In the genomic region with DNA sequence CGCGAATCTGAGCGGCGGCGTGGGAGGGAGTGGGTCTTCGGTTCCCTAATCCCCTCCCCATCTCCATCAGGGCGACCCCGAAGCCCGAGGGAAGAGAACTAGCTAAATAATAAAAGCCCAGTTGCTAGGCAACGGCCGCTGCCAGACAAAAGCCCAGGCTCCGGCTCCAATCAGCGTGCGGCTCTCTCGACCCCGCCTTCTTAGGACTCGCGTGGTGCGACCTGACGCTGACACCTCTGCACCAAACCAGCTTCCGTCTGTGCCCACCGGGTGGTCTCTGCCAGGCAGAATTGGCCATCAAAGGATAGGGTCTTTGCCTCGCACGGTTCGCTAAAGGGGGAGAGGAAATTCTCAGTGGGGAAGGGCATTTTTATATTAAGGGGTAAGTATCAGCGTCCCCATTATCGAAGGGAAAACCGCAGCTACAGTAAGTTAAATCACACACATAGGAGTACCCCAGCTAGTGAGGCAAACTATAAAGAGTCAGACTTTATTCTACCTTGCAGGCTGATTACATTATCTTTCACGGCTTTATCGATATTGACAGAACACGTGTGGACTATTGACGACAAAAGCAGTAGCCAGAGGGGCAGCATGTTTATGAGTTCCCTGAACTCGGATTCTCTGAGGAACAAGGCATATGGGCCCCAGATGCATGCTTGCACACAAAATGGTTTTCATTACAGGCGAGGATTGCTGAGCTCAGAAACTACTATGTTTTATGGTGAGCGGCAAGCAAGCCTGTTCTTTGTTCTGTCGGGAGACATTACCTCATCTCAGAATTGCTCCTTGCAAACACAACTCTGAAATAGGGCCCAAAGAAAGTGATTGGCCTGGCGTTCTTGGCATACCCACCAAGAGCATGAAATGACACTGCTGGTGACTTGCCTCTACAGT, we compare ENCODE assay signal across 8 mouse cellular contexts. TPM values are rescaled to one million over a fixed set of nuclear protein-coding genes. Genes with fewer than 3 reads are reported as not detected.
A peak's percentile ranks its signal among the peaks of the same experiment; 100 is the strongest.
DNase-seq lines count a peak whose midpoint lies in the region; ATAC-seq and TF ChIP-seq lines count a peak whose summit lies in the region.

A gene (plus strand): TSS at position 183 of the 897 bp plus-strand sequence.

- peak; percentile 63 for ATAC-seq in frontal cortex, adult (ENCODE audit: low TSS enrichment)
- ATAC-seq in hematopoietic stem cell, adult 5-6 weeks (replicated peaks in 1 of 2; ENCODE audit: insufficient read depth in 1 of 2, low FRiP score in 2 of 2, low TSS enrichment in 1 of 2, low read depth in 1 of 2, poor library complexity in 2 of 2, severe bottlenecking in 2 of 2): peak; percentile 74 to 77
- ATAC-seq in lung, embryonic 14.5 days (ENCODE audit: insufficient read depth): peak; percentile 65

- 6% methylated on average over 37 of the region's 37 CpGs for WGBS in lung, embryonic 14.5 days
- 2% methylated on average over 37 of the region's 37 CpGs for WGBS in olfactory bulb, adult 2 months

- H3K27ac ChIP-seq in lung, embryonic 14.5 days (ENCODE audit: low read depth): peak within 1 kb of the TSS; percentile 95
- H3K27ac ChIP-seq in olfactory bulb, adult 2 months (ENCODE audit: insufficient read depth, low read depth, low read length): peak within 1 kb of the TSS; percentile 99

- H3K4me2 ChIP-seq in lung, embryonic 14.5 days: peak within 1 kb of the TSS; percentile 84

- no peaks in the 10 kb centered on the region for H3K9me3 ChIP-seq in lung, embryonic 14.5 days (ENCODE audit: low read depth, low read length)

- no peaks in the 10 kb centered on the region for H3K36me3 ChIP-seq in lung, embryonic 14.5 days (ENCODE audit: insufficient read depth)

- H3K4me1 ChIP-seq in lung, embryonic 14.5 days (ENCODE audit: insufficient read depth): peaks cover 12% of the 10 kb centered on the region
- peaks cover 6% of the 10 kb centered on the region for H3K4me1 ChIP-seq in olfactory bulb, adult 2 months (ENCODE audit: control insufficient read depth, insufficient read depth, low read length)

- peak within 1 kb of the TSS; percentile 92 for H3K4me3 ChIP-seq in lung, embryonic 14.5 days (ENCODE audit: low read depth, low read length)
- peak within 1 kb of the TSS; percentile 97 for H3K4me3 ChIP-seq in olfactory bulb, adult 2 months (ENCODE audit: insufficient read depth, low read depth, low read length)

- DNase-seq in MEL-GATA-1-ER (ENCODE audit: extremely low read depth, low read depth): peak; percentile 88
- peak; percentile 91 to 93 for DNase-seq in cerebellum, adult 18-20 months
- peak; percentile 94 for DNase-seq in layer of hippocampus, adult 8-10 months (ENCODE audit: low spot score in 2 of 2)
- DNase-seq in lung, embryonic 14.5 days: peak; percentile 98
- peak; percentile 75 to 84 for DNase-seq in thymus, adult 18-20 months

- TF ChIP-seq POLR2A in olfactory bulb, adult 2 months (IDR thresholded peaks at IDR 0.05; ENCODE audit: insufficient read depth, low read depth, low read length): peak; percentile 15

- no peaks in the 10 kb centered on the region for H3K27me3 ChIP-seq in lung, embryonic 14.5 days (ENCODE audit: insufficient read depth, low read length)

- H3K9ac ChIP-seq in lung, embryonic 14.5 days: peak within 1 kb of the TSS; percentile 81

- no peak for TF ChIP-seq CTCF in lung, embryonic 14.5 days (IDR thresholded peaks at IDR 0.05; ENCODE audit: low read depth)
- TF ChIP-seq CTCF in olfactory bulb, adult 2 months (IDR thresholded peaks at IDR 0.05; ENCODE audit: insufficient read depth, low read depth, low read length): 0 out of 2 replicates have a peak, but pooled peaks have one; percentile 9

RNA-seq across cellular contexts. Expression of the gene that starts here (rescaled TPM):
- total RNA-seq in hematopoietic stem cell, adult 5-6 weeks (2017): 1.1 and 2.8 TPM in 2 replicates
- 10 to 100 TPM in 2 of 4 experiments, 1 to 10 TPM in 2; 8.3 to 11.7 (median 10.1) TPM for total RNA-seq in layer of hippocampus, adult 8-10 months (2022)
- polyA plus RNA-seq in lung, embryonic 14.5 days (2014; fragmentation: Nextera tagmentation; extraction: Ambion mirVana): 13.4 and 14.0 TPM in 2 replicates
- polyA plus RNA-seq in olfactory bulb, adult 2 months (2012; ENCODE audit: insufficient read depth, insufficient read length, low replicate concordance, missing spikeins): not detected in 2 replicates

Comparison
In these comparisons a context has a peak if more than half of its experiments do, and no peak if none do; other contexts are left out.
1. Peak in every context shown above with its lines: DNase-seq, ATAC-seq, H3K4me3 ChIP-seq and H3K27ac ChIP-seq.
2. RNA of the gene that starts here (polyA plus RNA-seq): 13.4 to 14.0 TPM in lung, embryonic 14.5 days; not detected in olfactory bulb, adult 2 months; every median in the first group is over 10 times any median in the second.